16 mouse cellular contexts compared by ENCODE assay signal in the genomic region with DNA sequence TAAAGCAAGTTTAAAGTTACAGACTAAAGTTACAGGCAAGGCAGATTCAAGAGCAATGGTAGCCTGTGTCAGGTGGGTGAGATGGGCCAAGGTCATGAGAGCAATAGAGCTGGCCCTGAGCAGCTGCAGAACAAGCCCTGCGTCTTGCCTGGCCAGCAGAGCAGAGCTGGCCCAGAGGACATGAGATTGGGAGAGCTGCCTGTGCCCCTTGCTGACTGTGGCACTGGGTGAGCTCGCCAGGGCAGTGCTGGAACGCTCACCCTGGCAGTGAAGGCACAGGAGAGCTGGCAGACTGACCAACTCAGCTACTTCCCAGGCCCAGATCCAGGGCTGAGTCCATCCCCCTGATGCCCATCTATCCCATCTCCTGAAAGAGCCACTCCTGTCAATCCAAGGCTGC. TPM values are rescaled to one million over a fixed set of nuclear protein-coding genes. Genes with fewer than 3 reads are reported as not detected.
DNase-seq lines count a peak whose midpoint lies in the region; ATAC-seq lines count a peak whose summit lies in the region.
"Had no signal": no experiment of that assay in that cellular context is flagged by ENCODE, and none has a peak within 500 bp of the region (broad histone marks: within the 10 kb centered on the region; RNA-seq: fewer than 3 reads in every experiment).

No protein-coding gene starts in this region.

- no peaks in the 10 kb centered on the region for H3K27me3 ChIP-seq in kidney, embryonic 14.5 days (ENCODE audit: control insufficient read depth, insufficient read depth, low read length)
- H3K27me3 ChIP-seq: embryonic facial prominence, embryonic 13.5 days; neural tube, embryonic 12.5 days had no signal

- no peaks in the 10 kb centered on the region for H3K4me1 ChIP-seq in kidney, embryonic 14.5 days (ENCODE audit: control insufficient read depth, insufficient read depth, low read length)
- H3K4me1 ChIP-seq: embryonic facial prominence, embryonic 13.5 days; neural tube, embryonic 12.5 days had no signal

- no peak overlapping the region for H3K4me2 ChIP-seq in kidney, embryonic 14.5 days (replicated peaks; ENCODE audit: low read depth, low read length)
- H3K4me2 ChIP-seq: embryonic facial prominence, embryonic 13.5 days; neural tube, embryonic 12.5 days had no signal

- no peak for ATAC-seq in cerebellum, adult (ENCODE audit: insufficient number of reproducible peaks, low FRiP score, low TSS enrichment)
- no peak for ATAC-seq in kidney, embryonic 14.5 days (ENCODE audit: low FRiP score, low TSS enrichment)
- ATAC-seq: forebrain, postnatal 0 days; liver, postnatal 0 days had no signal

- no peaks in the 10 kb centered on the region; the same call in 1 of the 2 replicates for H3K9me3 ChIP-seq in kidney, embryonic 14.5 days (ENCODE audit: control insufficient read depth, low read length)
- H3K9me3 ChIP-seq: embryonic facial prominence, embryonic 13.5 days; neural tube, embryonic 12.5 days had no signal

- no peak overlapping the region for H3K9ac ChIP-seq in kidney, embryonic 14.5 days (ENCODE audit: low read depth, low read length)
- H3K9ac ChIP-seq: embryonic facial prominence, embryonic 13.5 days; forebrain, postnatal 0 days; liver, postnatal 0 days; neural tube, embryonic 12.5 days had no signal

- H3K27ac ChIP-seq in kidney, embryonic 14.5 days (ENCODE audit: low read depth, low read length): no peak overlapping the region
- H3K27ac ChIP-seq: embryonic facial prominence, embryonic 13.5 days; neural tube, embryonic 12.5 days had no signal

- H3K36me3 ChIP-seq in kidney, embryonic 14.5 days (ENCODE audit: control insufficient read depth, insufficient read depth, low read length): no peaks in the 10 kb centered on the region
- H3K36me3 ChIP-seq: embryonic facial prominence, embryonic 13.5 days; neural tube, embryonic 12.5 days had no signal

- no peak overlapping the region for H3K4me3 ChIP-seq in kidney, embryonic 14.5 days (ENCODE audit: low read length)
- H3K4me3 ChIP-seq: embryonic facial prominence, embryonic 13.5 days; neural tube, embryonic 12.5 days had no signal

- WGBS in kidney, embryonic 14.5 days: 72% methylated on average over 3 of the region's 3 CpGs

- intact Hi-C loops in heart, postnatal 25 days (cut with DNase I): no loop called here
- intact Hi-C loops in heart, postnatal 14 days (cut with DNase I): no loop called here

- peak; percentile 43 to 50 for DNase-seq in heart, adult 9 months (ENCODE audit: low spot score in 2 of 2)
- no peak for DNase-seq in heart, postnatal 25 days (ENCODE audit: low spot score)
- peak; percentile 74 for DNase-seq in adrenal gland, postnatal 10 days
- DNase-seq in gastrocnemius, adult 18-20 months (ENCODE audit: low spot score): peak; percentile 68
- peak; percentile 36 to 37 for DNase-seq in heart, postnatal 14 days
- no peak for DNase-seq in retina, postnatal 1 day
- DNase-seq: cerebellum, adult 2 months; forebrain, postnatal 0 days; kidney, adult 9 months; liver, postnatal 0 days; lung, postnatal 36 days; thymus, postnatal 14 days had no signal

RNA-seq across cellular contexts. Expression of a gene that starts 53.7 kb away (rescaled TPM):
- total RNA-seq in heart, postnatal 25 days (2021): 100 to 1,000 TPM; 197 to 217 TPM
- total RNA-seq in adrenal gland, postnatal 10 days (2021): 100 to 1,000 TPM; 354 to 414 TPM
- total RNA-seq in gastrocnemius, adult 18-20 months (2021): 10 to 100 TPM; 92.9 to 94.5 TPM
- 100 to 1,000 TPM; 211 to 220 TPM for total RNA-seq in heart, postnatal 14 days (2021)
- polyA plus RNA-seq in kidney, embryonic 14.5 days (2014; fragmentation: Nextera tagmentation; extraction: Ambion mirVana): 215 and 448 TPM in 2 replicates

Comparison
In these comparisons a context has a peak if more than half of its experiments do, and no peak if none do; other contexts are left out.
1. DNase-seq: peak in heart, adult 9 months (2 of 2), adrenal gland, postnatal 10 days (single experiment), gastrocnemius, adult 18-20 months (single experiment) and heart, postnatal 14 days (2 of 2); none in heart, postnatal 25 days (single experiment) and retina, postnatal 1 day (single experiment).